Mouse (Mus musculus) E14TG2a.4 (cell line): ENCODE measurements around the gene Cfap300.

ENCODE experiments used
- CTCF ChIP-seq: conservative IDR thresholded peaks from 2 replicates; pipeline ENCODE4 v1.5.1; 2014; ENCODE audit warnings: low read length
- NANOG ChIP-seq: IDR thresholded peaks from 2 replicates; pipeline ENCODE4 v1.6.1; 2014; ENCODE audit warnings: borderline replicate concordance, low read length, mixed read lengths
- POU5F1 ChIP-seq: IDR thresholded peaks from 2 replicates; pipeline ENCODE4 v1.6.1; 2014; ENCODE audit warnings: low read length, borderline replicate concordance

- TF ChIP-seq CTCF (no peak), POU5F1 (no peak), NANOG (no peak)
Observed at GRCm38 (mm10) chr9:8017253-8017913, 25.2 kb downstream of the Cfap300 start.
